Mouse (Mus musculus): ENCODE data around the gene Cyp39a1.

DNA sequence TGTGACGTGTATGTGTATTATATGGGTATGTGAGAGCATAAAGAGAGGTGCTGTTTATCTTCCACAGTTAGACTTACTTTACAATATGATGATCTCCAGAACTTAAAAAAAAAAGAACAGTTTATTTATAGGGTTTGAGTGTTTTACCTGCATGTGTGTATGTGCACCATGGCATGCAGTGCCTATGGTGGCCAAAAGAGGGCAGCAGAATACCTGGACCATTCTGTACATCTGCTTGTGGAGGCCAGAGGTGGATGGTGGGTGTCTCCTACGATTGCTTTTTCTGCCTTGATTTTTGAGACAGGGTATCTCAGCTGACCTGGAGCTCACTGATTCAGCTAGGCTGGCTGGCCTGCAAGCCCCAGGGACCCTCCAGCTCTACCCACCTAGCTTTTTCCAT, 57.3 kb downstream of the Cyp39a1 start:
- TF ChIP-seq CTCF (IDR thresholded peaks at IDR 0.05) (peak; percentile 29), EP300 (IDR thresholded peaks at IDR 0.05) (no peak)
